Mouse (Mus musculus) embryonic facial prominence, embryonic 14.5 days (tissue): Measurements from ENCODE around the gene Bcl10. TPM values are rescaled to one million over a fixed set of nuclear protein-coding genes. Genes with fewer than 3 reads are reported as not detected.

Source experiments
- ATAC-seq: fragments of 200-750 bp; cut with Nextera tagmentation; 2 replicates; pipeline ENCODE4 v1.8.0; 2017; ENCODE audit warnings: low read depth, moderate number of reproducible peaks, moderate TSS enrichment
- DNase-seq: peaks from one replicate; pipeline ENCODE4 v3.0.0-alpha.2; 2015; ENCODE audit warnings: low spot score
- H3K27ac ChIP-seq: fragments of 300-500 bp; sonication (generic); replicated peaks from 2 replicates; pipeline ENCODE4 v1.5.1; 2014; ENCODE audit warnings: low read depth, mild to moderate bottlenecking, low read length, moderate library complexity
- H3K27me3 ChIP-seq: fragments of 300-500 bp; sonication (generic); replicated peaks from 2 replicates; pipeline ENCODE4 v1.6.1; 2014; ENCODE audit warnings: low read length; ENCODE audit not compliant: control insufficient read depth, insufficient read depth
- H3K36me3 ChIP-seq: fragments of 300-500 bp; sonication (generic); 2 replicates; pipeline ENCODE4 v1.6.1; 2014; ENCODE audit warnings: low read length, mixed read lengths; ENCODE audit not compliant: control insufficient read depth, insufficient read depth
- H3K4me1 ChIP-seq: fragments of 300-500 bp; sonication (generic); 2 replicates; pipeline ENCODE4 v1.6.1; 2014; ENCODE audit warnings: antibody characterized with exemption, low read length; ENCODE audit not compliant: control insufficient read depth, insufficient read depth
- H3K4me2 ChIP-seq: fragments of 300-500 bp; sonication (generic); 2 replicates; pipeline ENCODE4 v1.6.1; 2014; ENCODE audit warnings: low read depth, mild to moderate bottlenecking, low read length, moderate library complexity, mixed read lengths
- H3K4me3 ChIP-seq: fragments of 300-500 bp; sonication (generic); 2 replicates; pipeline ENCODE4 v1.5.1; 2014; ENCODE audit warnings: low read depth, mild to moderate bottlenecking, low read length
- H3K9ac ChIP-seq: fragments of 300-500 bp; sonication (generic); 2 replicates; pipeline ENCODE4 v1.6.1; 2014; ENCODE audit warnings: low read depth, mild to moderate bottlenecking, low read length, moderate library complexity, mixed read lengths
- H3K9me3 ChIP-seq: fragments of 300-500 bp; sonication (generic); 2 replicates; pipeline ENCODE4 v1.6.1; 2016; ENCODE audit warnings: low read length; ENCODE audit not compliant: control insufficient read depth
- WGBS: fragments of 180-500 bp; shearing (Covaris S2); extraction: QIAGEN DNeasy Blood & Tissue Kit; methylation state at CpG from one replicate; pipeline ENCODE4 v1.1.7; 2014; 5-methylcytosine and 5-hydroxymethylcytosine counted together
- polyA plus RNA-seq: library from polyadenylated mRNA; unstranded; fragments of >200 nt; fragmentation: Nextera tagmentation; extraction: Ambion mirVana; gene quantifications from 2 replicates; pipeline ENCODE4 v1.2.1, GENCODE M21; 2014

The Bcl10 gene
- polyA plus RNA-seq, 1 experiment from 2014 or later = 52.1 TPM

GRCm38 (mm10) chr3:145885376-145885775 lies 37.2 kb upstream of the Bcl10 start:
- 51% methylated on average over 4 of the region's 4 CpGs for WGBS
- peak overlapping the region; percentile 77 for H3K27ac ChIP-seq

GRCm38 (mm10) chr3:145885851-145886464 lies 36.6 kb upstream of the Bcl10 start:
- H3K4me2 ChIP-seq = no peak overlapping the region
- H3K9me3 ChIP-seq = no peaks in the 10 kb centered on the region
- H3K4me3 ChIP-seq = no peak overlapping the region
- no peak overlapping the region for H3K9ac ChIP-seq
- H3K4me1 ChIP-seq = peaks cover 10% of the 10 kb centered on the region
- H3K27me3 ChIP-seq = no peaks in the 10 kb centered on the region
- H3K27ac ChIP-seq = peak overlapping the region; percentile 77
- no peak for ATAC-seq
- no peaks in the 10 kb centered on the region for H3K36me3 ChIP-seq
- DNase-seq = peak; percentile 93
- 15% methylated on average over 5 of the region's 5 CpGs for WGBS

More at GRCm38 (mm10) chr3:145885376-145885775, 37.2 kb upstream of the Bcl10 start:
- Histone ChIP-seq H3K9me3 (no peaks in the 10 kb centered on the region), H3K36me3 (no peaks in the 10 kb centered on the region), H3K4me1 (peaks cover 10% of the 10 kb centered on the region), H3K9ac (no peak overlapping the region), H3K27me3 (no peaks in the 10 kb centered on the region), H3K4me3 (no peak overlapping the region), H3K4me2 (no peak overlapping the region)
- peak; percentile 48 for DNase-seq
- no peak for ATAC-seq

GRCm38 (mm10) chr3:145887430-145887971 lies 35.1 kb upstream of the Bcl10 start:
- H3K27ac ChIP-seq = no peak overlapping the region
- ATAC-seq (no peak), DNase-seq (no peak)
- H3K4me2 ChIP-seq = no peak overlapping the region
- peaks cover 10% of the 10 kb centered on the region for H3K4me1 ChIP-seq
- H3K36me3 ChIP-seq = no peaks in the 10 kb centered on the region
- no peaks in the 10 kb centered on the region for H3K27me3 ChIP-seq
- H3K9ac ChIP-seq = no peak overlapping the region
- 75% methylated on average over 6 of the region's 6 CpGs for WGBS
- no peak overlapping the region for H3K4me3 ChIP-seq
- H3K9me3 ChIP-seq = no peaks in the 10 kb centered on the region

GRCm38 (mm10) chr3:145890346-145891132 lies 32.1 kb upstream of the Bcl10 start:
- 76% methylated on average over 18 of the region's 18 CpGs for WGBS
- H3K9ac ChIP-seq = no peak overlapping the region
- H3K27me3 ChIP-seq = no peaks in the 10 kb centered on the region
- H3K4me2 ChIP-seq = no peak overlapping the region
- H3K27ac ChIP-seq = no peak overlapping the region
- H3K4me3 ChIP-seq = no peak overlapping the region
- no peak for DNase-seq
- H3K4me1 ChIP-seq = peaks cover 7% of the 10 kb centered on the region
- H3K36me3 ChIP-seq = no peaks in the 10 kb centered on the region
- no peaks in the 10 kb centered on the region for H3K9me3 ChIP-seq
- peak; percentile 41; the same call in 1 of the 2 replicates for ATAC-seq

- ATAC-seq (no peak), DNase-seq (no peak)
- Histone ChIP-seq H3K27me3 (no peaks in the 10 kb centered on the region), H3K4me3 (no peak overlapping the region), H3K9me3 (no peaks in the 10 kb centered on the region), H3K27ac (no peak overlapping the region), H3K4me1 (no peaks in the 10 kb centered on the region), H3K36me3 (no peaks in the 10 kb centered on the region), H3K9ac (no peak overlapping the region), H3K4me2 (no peak overlapping the region)
- 75% methylated on average over 3 of the region's 3 CpGs for WGBS
Observed at GRCm38 (mm10) chr3:145892451-145892850, 30.2 kb upstream of the Bcl10 start.

- no peak overlapping the region for H3K9ac ChIP-seq
- ATAC-seq (no peak), DNase-seq (no peak)
- H3K36me3 ChIP-seq = no peaks in the 10 kb centered on the region
- 78% methylated on average over 12 of the region's 12 CpGs for WGBS
- H3K9me3 ChIP-seq = no peaks in the 10 kb centered on the region
- no peak overlapping the region for H3K27ac ChIP-seq
- no peak overlapping the region for H3K4me3 ChIP-seq
- no peak overlapping the region for H3K4me2 ChIP-seq
- no peaks in the 10 kb centered on the region for H3K27me3 ChIP-seq
- H3K4me1 ChIP-seq = no peaks in the 10 kb centered on the region
Observed at GRCm38 (mm10) chr3:145894131-145894530, 28.5 kb upstream of the Bcl10 start.

- ATAC-seq (no peak), DNase-seq (no peak)
- Histone ChIP-seq H3K4me2 (no peak overlapping the region), H3K4me1 (no peaks in the 10 kb centered on the region), H3K9me3 (no peaks in the 10 kb centered on the region), H3K27ac (no peak overlapping the region), H3K4me3 (no peak overlapping the region), H3K9ac (no peak overlapping the region), H3K27me3 (no peaks in the 10 kb centered on the region), H3K36me3 (no peaks in the 10 kb centered on the region)
- WGBS = 78% methylated on average over 11 of the region's 11 CpGs
Observed at GRCm38 (mm10) chr3:145897749-145898148, 24.9 kb upstream of the Bcl10 start.

GRCm38 (mm10) chr3:145899832-145900231 lies 22.8 kb upstream of the Bcl10 start:
- Histone ChIP-seq H3K4me1 (no peaks in the 10 kb centered on the region), H3K27ac (no peak overlapping the region), H3K36me3 (no peaks in the 10 kb centered on the region), H3K9me3 (no peaks in the 10 kb centered on the region), H3K9ac (no peak overlapping the region), H3K4me2 (no peak overlapping the region), H3K4me3 (no peak overlapping the region), H3K27me3 (no peaks in the 10 kb centered on the region)
- DNase-seq = no peak
- ATAC-seq = no peak
- WGBS = 77% methylated on average over 8 of the region's 8 CpGs
